Mouse (Mus musculus) erythroblast, embryonic 14.5 days (primary cell): ENCODE measurements around the gene Trappc6a.

Experiments used
- GATA1 ChIP-seq: IDR thresholded peaks from 2 replicates; pipeline ENCODE4 v1.6.1; 2012; ENCODE audit warnings: low read length, inconsistent platforms, mixed read lengths
- TAL1 ChIP-seq: IDR thresholded peaks from 3 replicates; pipeline ENCODE4 v1.6.1; 2012; ENCODE audit warnings: low read length, inconsistent platforms, mixed read lengths

- TF ChIP-seq TAL1 (no peak), GATA1 (no peak)
Measured at GRCm38 (mm10) chr7:19562643-19563410, 54.6 kb downstream of the Trappc6a start, which contains the start of gene Ppp1r37.
